Mouse (Mus musculus) ES-E14 (cell line): ENCODE data around the gene Plxna1. TPM values are rescaled to one million over a fixed set of nuclear protein-coding genes. Genes with fewer than 3 reads are reported as not detected.
A peak's percentile ranks its signal among the peaks of the same experiment; 100 is the strongest.

Experiments used
- DNase-seq: peaks from one replicate; pipeline ENCODE4 v3.0.0-alpha.2; 2013; ENCODE audit warnings: low read depth, low spot score
- H3K27ac ChIP-seq: 2 replicates; pipeline ENCODE4 v1.5.1; 2012; ENCODE audit warnings: low read depth, mild to moderate bottlenecking, low read length, moderate library complexity, mixed read lengths; ENCODE audit not compliant: poor library complexity, insufficient read depth, severe bottlenecking
- H3K36me3 ChIP-seq: 2 replicates; pipeline ENCODE4 v1.6.1; 2012; ENCODE audit warnings: mild to moderate bottlenecking, low read length, moderate library complexity, mixed read lengths; ENCODE audit not compliant: control insufficient read depth, poor library complexity, insufficient read depth, severe bottlenecking
- H3K4me1 ChIP-seq, 2 experiments: fragments of 150-350 bp in 1 of 2; sonication (generic) in 1 of 2; 2 replicates each; pipeline ENCODE4 v1.6.1; 2012; ENCODE audit warnings: low read length in 2 of 2, mild to moderate bottlenecking in 1 of 2, mixed read lengths in 1 of 2; ENCODE audit not compliant: control insufficient read depth in 2 of 2, insufficient read depth in 2 of 2, poor library complexity in 1 of 2
- H3K4me3 ChIP-seq, 2 experiments: fragments of 150-350 bp in 1 of 2; sonication (generic) in 1 of 2; 2 replicates each; pipeline ENCODE4 v1.5.1; 2012; ENCODE audit warnings: low read length in 2 of 2, low read depth in 1 of 2, mild to moderate bottlenecking in 1 of 2, mixed read lengths in 1 of 2; ENCODE audit not compliant: insufficient read depth in 1 of 2, poor library complexity in 1 of 2, severe bottlenecking in 1 of 2
- H3K9ac ChIP-seq: 2 replicates; pipeline ENCODE4 v1.6.1; 2012; ENCODE audit warnings: low read depth, mild to moderate bottlenecking, low read length, mixed read lengths; ENCODE audit not compliant: poor library complexity, insufficient read depth, severe bottlenecking
- H3K9me3 ChIP-seq: fragments of 150-350 bp; sonication (generic); 2 replicates; pipeline ENCODE4 v1.6.1; 2012; ENCODE audit warnings: low read depth, mild to moderate bottlenecking, low read length; ENCODE audit not compliant: control insufficient read depth, insufficient read depth
- CHD2 ChIP-seq: IDR thresholded peaks from 2 replicates; pipeline ENCODE4 v1.6.1; 2014; ENCODE audit warnings: mild to moderate bottlenecking, low read depth, low read length, inconsistent platforms
- HCFC1 ChIP-seq: IDR thresholded peaks from 2 replicates; pipeline ENCODE4 v1.6.1; 2012; ENCODE audit warnings: low read length, inconsistent platforms, borderline replicate concordance; ENCODE audit not compliant: insufficient read depth
- MAFK ChIP-seq: IDR thresholded peaks from 2 replicates; pipeline ENCODE4 v1.6.1; 2014; ENCODE audit warnings: mild to moderate bottlenecking, low read depth, low read length, inconsistent platforms; ENCODE audit not compliant: insufficient read depth
- ZC3H11A ChIP-seq: IDR thresholded peaks from 2 replicates; pipeline ENCODE4 v1.6.1; 2012; ENCODE audit warnings: low read depth, mild to moderate bottlenecking, inconsistent platforms, low read length, borderline replicate concordance
- ZNF384 ChIP-seq: IDR thresholded peaks from 2 replicates; pipeline ENCODE4 v1.6.1; 2012; ENCODE audit warnings: low read depth, low read length, inconsistent platforms
- in situ Hi-C, 2 experiments: fragments of 600-800 bp; cut with MboI; formaldehyde crosslinking; loops; one replicate each; pipeline ENCODE4 v1.15.1; 2025; ENCODE audit warnings: low sequenced_read_pairs in 2 of 2, inconsistent platforms in 1 of 2; ENCODE audit not compliant: unreplicated experiment in 2 of 2
- total RNA-seq: library from RNA; depleted of rRNA; stranded (reverse); fragments of 300-350 nt; gene quantifications from 2 replicates; pipeline ENCODE4 v1.2.3, GENCODE M21; 2012

Plxna1 gene
- total RNA-seq, 1 experiment, result 94.0 TPM

DNA sequence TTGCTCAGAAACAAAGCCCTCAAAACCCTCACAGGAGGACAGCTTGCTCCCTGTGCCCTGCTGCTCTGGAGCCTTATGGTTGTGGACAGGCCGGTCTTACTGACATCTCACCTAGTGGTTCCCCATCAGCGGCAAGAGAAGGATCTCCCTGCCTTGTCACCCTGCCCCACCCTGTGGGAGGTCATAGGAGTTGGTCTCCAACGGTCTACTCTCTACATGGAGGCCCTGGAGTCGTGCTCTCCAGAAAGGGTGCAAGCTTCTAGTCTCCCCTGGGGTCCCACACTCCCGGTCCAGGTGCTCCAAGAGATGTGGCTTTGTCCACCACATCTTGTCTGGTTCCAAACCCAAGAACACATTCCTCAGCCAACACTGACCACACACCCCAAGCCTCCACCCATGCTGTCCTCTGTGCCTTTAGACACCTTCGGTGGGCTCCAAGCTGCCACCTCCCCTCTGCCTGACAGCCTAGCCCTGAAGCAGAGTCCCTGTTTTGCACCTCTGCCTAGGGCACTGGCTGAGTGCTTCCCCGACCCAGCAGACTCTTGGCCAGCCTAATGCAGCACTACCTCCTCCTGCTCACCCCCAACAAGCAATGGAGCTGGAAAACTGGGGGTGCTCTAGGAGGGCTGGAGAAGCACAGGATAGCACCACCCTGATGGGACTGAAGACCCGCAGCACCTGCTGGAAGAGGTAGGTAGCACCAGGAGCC, 1.6 kb downstream of the Plxna1 start:
- in situ Hi-C loops, result no loop called here
- TF ChIP-seq ZNF384, result no peak
- no peak for TF ChIP-seq CHD2
- no peak for TF ChIP-seq ZC3H11A
- TF ChIP-seq MAFK, result no peak
- no peak for TF ChIP-seq HCFC1
- Histone ChIP-seq H3K27ac (no peak overlapping the region), H3K9ac (peak overlapping the region; percentile 94), H3K4me1 (peaks cover 0 to 25% of the 10 kb centered on the region in 2 experiments; a peak in 1 of 4 replicates), H3K4me3 (peak overlapping the region; percentile 93 to 97), H3K9me3 (no peaks in the 10 kb centered on the region), H3K36me3 (peaks cover 5% of the 10 kb centered on the region; the same call in 1 of the 2 replicates)
- DNase-seq, result no peak

DNA sequence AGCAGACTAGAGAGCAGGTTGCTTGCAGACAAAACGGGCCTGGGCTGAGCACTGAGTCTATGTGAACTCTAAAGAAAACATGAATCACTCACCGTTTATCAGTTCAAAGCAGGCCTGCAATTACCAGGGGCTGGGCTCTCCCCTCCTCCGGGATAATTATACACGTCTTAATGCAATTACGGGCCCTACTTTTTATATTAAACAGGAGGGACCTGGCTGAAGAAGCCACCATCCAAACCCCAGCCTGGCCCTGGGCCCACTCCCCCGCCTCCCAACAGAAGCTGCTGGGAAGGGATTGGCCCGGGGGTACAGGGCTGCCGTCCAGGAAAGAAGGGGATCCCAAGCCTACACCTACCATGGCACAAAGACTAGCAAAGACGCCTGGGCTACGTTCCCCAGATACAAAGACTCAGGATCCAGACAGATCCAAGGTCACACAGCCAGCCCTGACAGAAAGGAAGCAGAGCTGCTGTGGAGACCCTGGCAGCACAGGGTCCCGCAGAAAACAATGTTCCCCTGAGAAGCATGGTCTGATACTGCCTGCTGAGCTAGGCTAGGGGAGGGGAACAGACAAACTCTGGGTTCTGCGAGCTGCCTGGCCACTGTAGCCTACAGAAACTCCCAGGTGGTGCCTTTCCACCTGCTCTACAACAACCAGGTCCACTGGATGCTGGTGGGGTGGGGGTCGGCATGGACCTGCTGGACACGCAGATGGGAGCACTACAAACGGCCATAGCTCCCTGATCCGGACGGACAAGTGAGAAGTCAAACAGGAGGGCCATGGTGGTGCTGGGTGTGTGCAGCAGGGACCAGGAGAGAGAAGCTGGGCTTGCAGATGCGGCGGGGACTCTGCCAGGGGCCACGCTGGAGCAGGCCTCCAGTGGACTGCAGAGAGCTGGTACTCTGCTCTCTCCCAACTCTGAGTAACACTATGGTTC, 2.4 kb downstream of the Plxna1 start:
- Histone ChIP-seq H3K9ac (no peak overlapping the region), H3K4me3 (no peak overlapping the region), H3K27ac (no peak overlapping the region), H3K9me3 (no peaks in the 10 kb centered on the region), H3K4me1 (peaks cover 0 to 27% of the 10 kb centered on the region in 2 experiments; a peak in 1 of 4 replicates), H3K36me3 (peaks cover 7% of the 10 kb centered on the region; the same call in 1 of the 2 replicates)
- in situ Hi-C loops, result no loop called here
- no peak for DNase-seq
- TF ChIP-seq ZNF384 (no peak), ZC3H11A (no peak), CHD2 (no peak), MAFK (no peak), HCFC1 (no peak)

DNA sequence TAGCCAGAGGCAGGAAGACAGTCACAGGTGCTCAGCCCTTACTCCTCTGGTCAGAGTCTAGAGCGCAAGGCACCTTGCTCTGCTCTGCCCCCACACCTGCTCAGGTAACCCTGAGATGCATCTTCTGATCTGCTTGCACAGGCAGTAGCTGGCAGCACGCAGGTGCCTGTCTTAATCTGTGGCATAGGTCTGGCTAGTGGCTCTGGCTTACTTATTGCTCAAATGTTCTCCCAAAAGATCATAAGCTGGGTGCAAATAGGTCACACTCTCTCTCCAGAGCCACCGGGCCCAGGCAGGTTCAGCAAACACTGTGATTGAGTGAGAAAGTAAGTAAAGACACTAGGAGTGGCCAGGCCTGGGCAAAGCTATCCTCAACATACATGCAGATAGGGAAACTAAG, 3.2 kb downstream of the Plxna1 start:
- H3K4me3 ChIP-seq, result no peak overlapping the region
- DNase-seq, result no peak
- TF ChIP-seq ZNF384, result no peak
- no peak for TF ChIP-seq ZC3H11A
- no peak for TF ChIP-seq CHD2
- TF ChIP-seq HCFC1, result no peak
- no peak for TF ChIP-seq MAFK
- peaks cover 13% of the 10 kb centered on the region; the same call in 1 of the 2 replicates for H3K36me3 ChIP-seq
- H3K9ac ChIP-seq, result no peak overlapping the region
- in situ Hi-C loops, result no loop called here
- H3K4me1 ChIP-seq, result peaks cover 0 to 33% of the 10 kb centered on the region in 2 experiments; a peak in 1 of 4 replicates
- H3K9me3 ChIP-seq, result no peaks in the 10 kb centered on the region
- no peak overlapping the region for H3K27ac ChIP-seq

DNA sequence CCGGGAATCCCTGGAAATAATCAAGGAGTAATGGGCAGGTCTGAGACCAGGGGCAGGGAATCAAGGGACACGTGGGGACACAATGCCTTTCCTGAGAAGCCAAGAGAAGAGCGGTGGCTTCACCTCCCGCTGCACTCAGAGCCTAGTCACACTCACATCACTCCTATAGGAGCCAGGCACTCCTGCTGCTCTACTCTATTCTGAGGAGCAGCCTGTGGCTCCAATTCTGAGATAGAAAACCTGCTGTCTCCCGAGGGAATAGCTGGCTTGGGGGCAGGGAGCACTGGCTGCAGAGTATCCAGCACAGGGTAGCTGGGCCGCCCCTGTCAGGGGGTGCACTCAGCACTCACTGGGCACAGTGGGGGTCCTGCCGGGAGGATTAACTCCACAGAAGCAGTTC, 6.8 kb downstream of the Plxna1 start:
- in situ Hi-C loops, result no loop called here
- no peak overlapping the region for H3K27ac ChIP-seq
- DNase-seq, result no peak
- H3K9me3 ChIP-seq, result no peaks in the 10 kb centered on the region
- H3K4me3 ChIP-seq, result no peak overlapping the region
- no peak overlapping the region for H3K9ac ChIP-seq
- no peak for TF ChIP-seq ZNF384
- no peak for TF ChIP-seq HCFC1
- no peak for TF ChIP-seq CHD2
- TF ChIP-seq ZC3H11A, result no peak
- no peak for TF ChIP-seq MAFK
- H3K36me3 ChIP-seq, result peaks cover 27% of the 10 kb centered on the region; the same call in 1 of the 2 replicates
- peaks cover 0 to 33% of the 10 kb centered on the region in 2 experiments; a peak in 1 of 4 replicates for H3K4me1 ChIP-seq
